Mouse (Mus musculus): Measurements from ENCODE around the gene Zfp385b.

DNA sequence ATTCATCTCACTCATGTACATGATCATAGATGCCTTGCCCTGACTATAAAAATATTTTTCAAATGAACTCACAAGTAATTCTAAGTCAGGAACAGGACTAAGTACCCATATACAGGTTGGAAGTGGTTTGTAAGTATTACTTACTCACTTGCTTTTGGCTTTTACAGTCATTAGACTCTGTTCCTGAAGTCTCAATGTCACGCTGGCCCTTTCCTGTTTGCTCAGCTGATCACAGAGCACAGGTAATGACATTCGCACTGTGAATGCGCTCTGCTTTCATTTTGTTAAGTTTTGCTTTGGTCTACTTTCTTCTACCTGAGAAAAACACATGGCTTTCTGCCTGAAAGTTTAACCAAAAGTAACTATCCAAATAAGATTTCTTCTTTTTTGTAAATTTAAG lies 282.9 kb downstream of the Zfp385b start:
- TF ChIP-seq EP300 (IDR thresholded peaks at IDR 0.05; ENCODE audit: low read depth) (no peak), CTCF (IDR thresholded peaks at IDR 0.05; ENCODE audit: low read depth) (no peak)

All from liver, postnatal 0 days (tissue).